Mouse (Mus musculus) mammary gland, adult 2 months (tissue): ENCODE results near the gene Itgb1bp2. TPM values are rescaled to one million over a fixed set of nuclear protein-coding genes. Genes with fewer than 3 reads are reported as not detected.

ENCODE experiments used
- polyA plus RNA-seq: library from polyadenylated mRNA; depleted of rRNA; stranded (reverse); fragments of >200 nt; gene quantifications from 2 replicates; pipeline ENCODE4 v1.2.3, GENCODE M21; 2012; ENCODE audit warnings: low replicate concordance; rRNA removed

Itgb1bp2 gene
- 0.13 and 47.8 TPM in 2 replicates for polyA plus RNA-seq

DNA sequence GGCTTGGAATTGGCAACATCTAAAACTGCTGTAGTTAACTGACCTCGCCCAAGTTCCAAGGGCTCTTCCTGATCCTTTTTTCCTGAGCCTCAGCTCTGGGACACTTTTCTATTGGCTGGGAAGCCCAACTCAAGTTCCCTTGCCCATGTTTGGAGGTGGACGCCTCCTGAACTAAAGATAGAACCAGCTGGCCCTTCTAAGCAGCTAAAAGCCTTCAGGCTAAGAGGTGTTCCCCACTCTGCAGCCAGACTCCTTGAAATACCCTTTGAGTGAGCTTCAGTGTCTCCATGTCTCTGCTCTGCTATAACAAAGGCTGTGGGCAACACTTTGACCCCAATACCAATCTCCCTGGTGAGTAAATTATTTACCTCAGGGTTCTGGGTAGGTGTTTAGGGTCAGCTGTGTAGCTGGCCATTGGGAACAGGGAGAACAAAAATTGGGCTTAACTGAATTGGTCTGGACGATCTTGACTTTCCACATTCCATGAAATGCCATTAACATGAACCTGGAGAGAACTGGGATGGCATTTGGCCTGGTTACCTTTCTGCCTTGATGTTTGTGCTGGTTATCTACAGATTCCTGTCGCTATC is at the start of gene Itgb1bp2:
Itgb1bp2 (plus strand) TSS at position 203 of the 590 bp plus-strand sequence.

DNA sequence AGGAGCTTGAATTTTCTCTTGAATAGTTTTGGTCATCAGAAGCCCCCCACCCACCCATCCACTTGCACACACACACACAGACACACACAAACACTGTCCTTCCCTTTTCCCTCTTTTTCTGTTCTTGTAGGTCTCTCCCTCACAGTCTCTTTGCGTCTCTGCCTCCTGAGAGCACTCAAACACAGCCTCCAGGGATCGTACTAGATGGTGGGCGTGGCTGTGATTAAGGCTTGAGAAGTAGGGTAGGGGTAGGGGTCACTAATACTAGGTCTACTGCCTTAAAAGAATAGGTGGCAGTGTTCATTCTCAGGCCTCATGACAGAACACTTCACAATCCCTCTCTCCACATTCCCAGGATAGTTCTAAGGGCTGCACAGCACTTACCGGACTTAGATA is 28.2 kb upstream of the Itgb1bp2 start, which contains the start of gene Zmym3:
Zmym3 (minus strand) TSS at position 150 of the 396 bp plus-strand sequence.

DNA sequence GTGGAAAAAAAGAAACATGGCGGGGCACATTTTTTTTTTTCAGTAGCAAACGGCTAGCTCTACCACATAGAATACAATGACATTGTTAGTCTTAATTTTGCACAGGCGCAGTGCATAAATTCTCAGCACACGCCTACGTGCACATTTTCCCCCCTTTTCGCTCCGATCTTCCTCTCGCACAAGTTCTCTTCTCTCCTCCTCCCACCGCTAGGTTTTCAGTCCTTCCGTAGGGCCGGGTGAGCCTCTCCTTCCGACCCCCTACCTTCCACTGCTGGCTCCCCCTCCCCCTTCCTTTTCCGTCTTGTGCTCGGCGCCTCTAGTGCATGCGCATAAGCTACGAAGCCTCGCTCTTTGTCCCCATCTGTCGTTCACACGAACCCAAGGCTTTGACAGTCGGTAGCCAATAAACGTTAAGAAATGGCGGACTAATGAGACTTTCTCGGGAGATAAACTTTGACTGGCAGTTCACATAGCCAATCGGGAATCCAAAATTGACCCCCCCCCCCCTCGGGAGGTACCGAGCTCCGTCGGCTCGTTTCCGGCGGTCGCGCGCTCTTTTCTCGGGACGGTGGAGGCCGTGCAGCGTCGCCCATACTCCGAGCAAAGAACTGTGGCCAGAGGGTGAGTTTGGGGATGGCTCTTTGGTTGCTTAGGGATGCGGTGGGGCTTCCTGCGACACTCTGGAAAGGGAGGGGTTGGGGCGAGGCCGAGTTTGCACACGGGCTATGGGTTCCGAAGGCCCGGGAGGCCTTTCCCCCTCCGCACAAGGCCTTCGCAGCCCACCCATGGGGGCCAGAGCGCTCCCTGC is 19.5 kb upstream of the Itgb1bp2 start, which contains the start of gene Nono:
Nono (plus strand) TSS at position 177 of the 808 bp plus-strand sequence.

Other genes with a start within 250 kb of the Itgb1bp2 start
- gene Snx12, start 226.5 kb upstream of the Itgb1bp2 start, polyA plus RNA-seq: 12.8 and 18.6 TPM in 2 replicates
- 39.2 and 67.8 TPM in 2 replicates for gene Foxo4, start 194.6 kb upstream of the Itgb1bp2 start, polyA plus RNA-seq
- 0.60 and 1.3 TPM in 2 replicates for gene Gm614, start 185.1 kb upstream of the Itgb1bp2 start, polyA plus RNA-seq
- gene Il2rg, start 180.8 kb upstream of the Itgb1bp2 start, polyA plus RNA-seq: 114 and 164 TPM in 2 replicates
- not detected in 2 replicates for gene Gm20489, start 180.1 kb upstream of the Itgb1bp2 start, polyA plus RNA-seq
- gene Med12, start 175.1 kb upstream of the Itgb1bp2 start, polyA plus RNA-seq: 167 and 203 TPM in 2 replicates
- 0.06 and 0.33 TPM in 2 replicates for gene Nlgn3, start 149.9 kb upstream of the Itgb1bp2 start, polyA plus RNA-seq
- gene Gjb1, start 72.7 kb upstream of the Itgb1bp2 start, polyA plus RNA-seq: 1.7 and 8.1 TPM in 2 replicates
- 20.8 and 37.8 TPM in 2 replicates for gene Zmym3, start 28.2 kb upstream of the Itgb1bp2 start, polyA plus RNA-seq
- gene Nono, start 19.8 kb upstream of the Itgb1bp2 start, polyA plus RNA-seq: 62.6 and 80.9 TPM in 2 replicates
- 1.9 and 3.2 TPM in 2 replicates for gene Taf1, start 83.6 kb downstream of the Itgb1bp2 start, polyA plus RNA-seq
- gene Ogt, start 191.0 kb downstream of the Itgb1bp2 start, polyA plus RNA-seq: 52.7 and 156 TPM in 2 replicates